Mouse (Mus musculus): ENCODE measurements at regions not wholly inside any gene's neighbourhood (a gene's known extent, or its start where the extent isn't known, plus 50 kb on each side); places are given as distances from the start of the nearest gene placed in this dataset.
A peak's percentile ranks its signal among the peaks of the same experiment; 100 is the strongest.

- Histone ChIP-seq H3ac (ENCODE audit: control insufficient read depth, insufficient read length, low read depth) (no peak overlapping the region), H3K4me3 (ENCODE audit: insufficient read depth, poor library complexity, severe bottlenecking) (no peak overlapping the region), H3K79me2 (ENCODE audit: control insufficient read depth, insufficient read depth) (no peaks in the 10 kb centered on the region), H3K36me3 (ENCODE audit: control insufficient read depth, insufficient read depth) (no peaks in the 10 kb centered on the region), H3K27me3 (ENCODE audit: control insufficient read depth, insufficient read depth, insufficient read length) (no peaks in the 10 kb centered on the region), H3K79me3 (ENCODE audit: low read depth) (no peaks in the 10 kb centered on the region)
- TF ChIP-seq MAX (IDR thresholded peaks at IDR 0.05), result no peak
Observed at GRCm38 (mm10) chr13:46173103-46173502, 100.4 kb upstream of the Stmnd1 start.

- Histone ChIP-seq H3ac (ENCODE audit: control insufficient read depth, insufficient read length, low read depth) (no peak overlapping the region), H3K79me2 (ENCODE audit: control insufficient read depth, insufficient read depth) (no peaks in the 10 kb centered on the region), H3K79me3 (ENCODE audit: low read depth) (no peaks in the 10 kb centered on the region), H3K4me3 (ENCODE audit: insufficient read depth, poor library complexity, severe bottlenecking) (peak overlapping the region; percentile 15), H3K27me3 (ENCODE audit: control insufficient read depth, insufficient read depth, insufficient read length) (no peaks in the 10 kb centered on the region), H3K36me3 (ENCODE audit: control insufficient read depth, insufficient read depth) (no peaks in the 10 kb centered on the region)
- TF ChIP-seq MYOG (IDR thresholded peaks at IDR 0.05; ENCODE audit: control insufficient read depth, extremely low read depth, insufficient read length), result no peak
- peak; percentile 81 for TF ChIP-seq CTCF (IDR thresholded peaks at IDR 0.05; ENCODE audit: control insufficient read depth, insufficient read depth, insufficient read length)
Observed at GRCm38 (mm10) chr13:46162025-46162374, 111.5 kb upstream of the Stmnd1 start.

- Histone ChIP-seq H3ac (ENCODE audit: control insufficient read depth, insufficient read length, low read depth) (no peak overlapping the region), H3K79me2 (ENCODE audit: control insufficient read depth, insufficient read depth) (no peaks in the 10 kb centered on the region), H3K27me3 (ENCODE audit: control insufficient read depth, insufficient read depth, insufficient read length) (no peaks in the 10 kb centered on the region), H3K4me3 (ENCODE audit: insufficient read depth, poor library complexity, severe bottlenecking) (peak overlapping the region; percentile 15), H3K79me3 (ENCODE audit: low read depth) (no peaks in the 10 kb centered on the region), H3K36me3 (ENCODE audit: control insufficient read depth, insufficient read depth) (no peaks in the 10 kb centered on the region)
- TF ChIP-seq CTCF (IDR thresholded peaks at IDR 0.05; ENCODE audit: control insufficient read depth, insufficient read depth, insufficient read length) (no peak), FOSL1 (IDR thresholded peaks at IDR 0.05; ENCODE audit: insufficient read depth, low read length, poor library complexity, severe bottlenecking) (no peak), MAX (IDR thresholded peaks at IDR 0.05) (no peak), MYOG (IDR thresholded peaks at IDR 0.05; ENCODE audit: control insufficient read depth, extremely low read depth, insufficient read length) (no peak), CEBPB (IDR thresholded peaks at IDR 0.05; ENCODE audit: low read depth) (no peak)
Observed at GRCm38 (mm10) chr13:46161261-46162024, 112.1 kb upstream of the Stmnd1 start.

- TF ChIP-seq MYOG (IDR thresholded peaks at IDR 0.05; ENCODE audit: control insufficient read depth, extremely low read depth, insufficient read length), result no peak
- no peak for TF ChIP-seq MYOD1 (IDR thresholded peaks at IDR 0.05; ENCODE audit: control insufficient read depth, insufficient read length, low read depth)
- no peak for TF ChIP-seq MAX (IDR thresholded peaks at IDR 0.05)
- Histone ChIP-seq H3K4me3 (ENCODE audit: insufficient read depth, poor library complexity, severe bottlenecking) (no peak overlapping the region), H3K36me3 (ENCODE audit: control insufficient read depth, insufficient read depth) (no peaks in the 10 kb centered on the region), H3K79me3 (ENCODE audit: low read depth) (no peaks in the 10 kb centered on the region), H3K27me3 (ENCODE audit: control insufficient read depth, insufficient read depth, insufficient read length) (no peaks in the 10 kb centered on the region), H3K79me2 (ENCODE audit: control insufficient read depth, insufficient read depth) (no peaks in the 10 kb centered on the region), H3ac (ENCODE audit: control insufficient read depth, insufficient read length, low read depth) (no peak overlapping the region)
Observed at GRCm38 (mm10) chr13:46159354-46159753, 114.2 kb upstream of the Stmnd1 start.

GRCm38 (mm10) chr13:46153282-46154260, 120.0 kb upstream of the Stmnd1 start:
- Histone ChIP-seq H3K4me3 (ENCODE audit: insufficient read depth, poor library complexity, severe bottlenecking) (no peak overlapping the region), H3K79me3 (ENCODE audit: low read depth) (no peaks in the 10 kb centered on the region)

GRCm38 (mm10) chr13:46140006-46140405, 133.5 kb upstream of the Stmnd1 start:
- Histone ChIP-seq H3K79me2 (ENCODE audit: control insufficient read depth, insufficient read depth) (no peaks in the 10 kb centered on the region), H3ac (ENCODE audit: control insufficient read depth, insufficient read length, low read depth) (no peak overlapping the region), H3K36me3 (ENCODE audit: control insufficient read depth, insufficient read depth) (no peaks in the 10 kb centered on the region), H3K79me3 (ENCODE audit: low read depth) (no peaks in the 10 kb centered on the region), H3K27me3 (ENCODE audit: control insufficient read depth, insufficient read depth, insufficient read length) (peaks cover 3% of the 10 kb centered on the region), H3K4me3 (ENCODE audit: insufficient read depth, poor library complexity, severe bottlenecking) (no peak overlapping the region)
- TF ChIP-seq MYOG (IDR thresholded peaks at IDR 0.05; ENCODE audit: control insufficient read depth, extremely low read depth, insufficient read length) (no peak), CTCF (IDR thresholded peaks at IDR 0.05; ENCODE audit: control insufficient read depth, insufficient read depth, insufficient read length) (no peak), MYOD1 (IDR thresholded peaks at IDR 0.05; ENCODE audit: control insufficient read depth, insufficient read length, low read depth) (no peak), FOSL1 (IDR thresholded peaks at IDR 0.05; ENCODE audit: insufficient read depth, low read length, poor library complexity, severe bottlenecking) (no peak), CEBPB (IDR thresholded peaks at IDR 0.05; ENCODE audit: low read depth) (no peak), MAX (IDR thresholded peaks at IDR 0.05) (no peak), USF1 (IDR thresholded peaks at IDR 0.05; ENCODE audit: low read depth) (no peak)

More at GRCm38 (mm10) chr13:46153282-46154260, 120.0 kb upstream of the Stmnd1 start:
- H3ac ChIP-seq (ENCODE audit: control insufficient read depth, insufficient read length, low read depth), result no peak overlapping the region
- TF ChIP-seq USF1 (IDR thresholded peaks at IDR 0.05; ENCODE audit: low read depth) (no peak), MYOD1 (IDR thresholded peaks at IDR 0.05; ENCODE audit: control insufficient read depth, insufficient read length, low read depth) (no peak), MYOG (IDR thresholded peaks at IDR 0.05; ENCODE audit: control insufficient read depth, extremely low read depth, insufficient read length) (no peak), FOSL1 (IDR thresholded peaks at IDR 0.05; ENCODE audit: insufficient read depth, low read length, poor library complexity, severe bottlenecking) (no peak), MAX (IDR thresholded peaks at IDR 0.05) (no peak), CTCF (IDR thresholded peaks at IDR 0.05; ENCODE audit: control insufficient read depth, insufficient read depth, insufficient read length) (no peak), CEBPB (IDR thresholded peaks at IDR 0.05; ENCODE audit: low read depth) (no peak)
- no peaks in the 10 kb centered on the region for H3K27me3 ChIP-seq (ENCODE audit: control insufficient read depth, insufficient read depth, insufficient read length)
- H3K36me3 ChIP-seq (ENCODE audit: control insufficient read depth, insufficient read depth), result no peaks in the 10 kb centered on the region
- no peaks in the 10 kb centered on the region for H3K79me2 ChIP-seq (ENCODE audit: control insufficient read depth, insufficient read depth)

All from C2C12 (cell line).